Mouse (Mus musculus) stomach, embryonic 14.5 days (tissue): ENCODE measurements around the gene Rpl37. TPM values are rescaled to one million over a fixed set of nuclear protein-coding genes. Genes with fewer than 3 reads are reported as not detected.
"Not testable (repeated sequence)": the region's sequence is repeated elsewhere in the genome, so short reads cannot be mapped to it uniquely, and the experiment has no call there.

Experiments used
- ATAC-seq: fragments of 200-750 bp; cut with Nextera tagmentation; 2 replicates; pipeline ENCODE4 v1.8.0; 2017; ENCODE audit warnings: low read depth, moderate TSS enrichment; ENCODE audit not compliant: insufficient number of reproducible peaks, insufficient read depth, low FRiP score
- H3K27ac ChIP-seq: fragments of 300-500 bp; sonication (generic); 2 replicates; pipeline ENCODE4 v1.5.1; 2014; ENCODE audit warnings: mild to moderate bottlenecking, low read length, moderate library complexity, mixed read lengths
- H3K27me3 ChIP-seq: fragments of 300-500 bp; sonication (generic); 2 replicates; pipeline ENCODE4 v1.6.1; 2014; ENCODE audit warnings: low read length, control low read depth, mixed read lengths; ENCODE audit not compliant: control insufficient read depth, insufficient read depth
- H3K36me3 ChIP-seq: fragments of 300-500 bp; sonication (generic); 2 replicates; pipeline ENCODE4 v1.6.1; 2014; ENCODE audit warnings: mild to moderate bottlenecking, control low read depth, low read length, moderate library complexity, mixed read lengths; ENCODE audit not compliant: control insufficient read depth, insufficient read depth
- H3K4me1 ChIP-seq: fragments of 300-500 bp; sonication (generic); 2 replicates; pipeline ENCODE4 v1.6.1; 2014; ENCODE audit warnings: low read length, control low read depth, mixed read lengths; ENCODE audit not compliant: control insufficient read depth, insufficient read depth
- H3K4me2 ChIP-seq: fragments of 300-500 bp; sonication (generic); replicated peaks from 2 replicates; pipeline ENCODE4 v1.6.1; 2014; ENCODE audit warnings: low read depth, low read length, control low read depth
- H3K4me3 ChIP-seq: fragments of 300-500 bp; sonication (generic); 2 replicates; pipeline ENCODE4 v1.5.1; 2014; ENCODE audit warnings: low read depth, low read length, control low read depth
- H3K9ac ChIP-seq: fragments of 300-500 bp; sonication (generic); replicated peaks from 2 replicates; pipeline ENCODE4 v1.6.1; 2014; ENCODE audit warnings: low read depth, mild to moderate bottlenecking, control low read depth, low read length, moderate library complexity, mixed read lengths
- H3K9me3 ChIP-seq: fragments of 300-500 bp; sonication (generic); 2 replicates; pipeline ENCODE4 v1.6.1; 2016; ENCODE audit warnings: low read depth, low read length, control low read depth; ENCODE audit not compliant: control insufficient read depth
- WGBS: fragments of 180-500 bp; shearing (Covaris S2); extraction: QIAGEN DNeasy Blood & Tissue Kit; methylation state at CpG from one replicate; pipeline ENCODE4 v1.1.7; 2014; 5-methylcytosine and 5-hydroxymethylcytosine counted together
- polyA plus RNA-seq: library from polyadenylated mRNA; unstranded; fragments of >200 nt; fragmentation: Nextera tagmentation; extraction: Ambion mirVana; gene quantifications from 2 replicates; pipeline ENCODE4 v1.2.1, GENCODE M21; 2014

Gene Rpl37
- polyA plus RNA-seq, 1 experiment from 2014 or later = 883 TPM

GRCm38 (mm10) chr15:5129111-5129805 lies 12.8 kb downstream of the Rpl37 start:
- 0 out of 2 replicates have a peak, but pooled peaks have one; percentile 14 for ATAC-seq
- H3K9me3 ChIP-seq = no peaks in the 10 kb centered on the region
- no peaks in the 10 kb centered on the region for H3K27me3 ChIP-seq
- H3K36me3 ChIP-seq = 0 out of 2 replicates have a peak, but pooled peaks cover 2% of the 10 kb centered on the region
- H3K4me2 ChIP-seq = no peak overlapping the region
- no peaks in the 10 kb centered on the region for H3K4me1 ChIP-seq
- no peak overlapping the region for H3K9ac ChIP-seq
- H3K27ac ChIP-seq = no peak overlapping the region
- no peak overlapping the region for H3K4me3 ChIP-seq
- WGBS = 92% methylated on average over 12 of the region's 12 CpGs

- not testable (repeated sequence) for H3K4me1 ChIP-seq, H3K9ac ChIP-seq, H3K4me3 ChIP-seq, ATAC-seq, H3K27ac ChIP-seq, H3K27me3 ChIP-seq, H3K9me3 ChIP-seq, H3K4me2 ChIP-seq, H3K36me3 ChIP-seq
- WGBS = 82% methylated on average over 14 of the region's 14 CpGs
Observed at GRCm38 (mm10) chr15:5130887-5131668, 14.6 kb downstream of the Rpl37 start.

- H3K4me2 ChIP-seq = no peak overlapping the region
- H3K27ac ChIP-seq = no peak overlapping the region
- 75% methylated on average over 3 of the region's 3 CpGs for WGBS
- no peak for ATAC-seq
- H3K9ac ChIP-seq = no peak overlapping the region
- H3K36me3 ChIP-seq = no peaks in the 10 kb centered on the region
- no peaks in the 10 kb centered on the region for H3K9me3 ChIP-seq
- H3K27me3 ChIP-seq = no peaks in the 10 kb centered on the region
- H3K4me3 ChIP-seq = no peak overlapping the region
- no peaks in the 10 kb centered on the region for H3K4me1 ChIP-seq
Observed at GRCm38 (mm10) chr15:5133301-5133700, 16.9 kb downstream of the Rpl37 start.

- WGBS = 65% methylated on average over 3 of the region's 3 CpGs
- no peak for ATAC-seq
- no peak overlapping the region for H3K4me3 ChIP-seq
Observed at GRCm38 (mm10) chr15:5134179-5134578, 17.7 kb downstream of the Rpl37 start.

GRCm38 (mm10) chr15:5134945-5135483 lies 18.6 kb downstream of the Rpl37 start:
- Histone ChIP-seq H3K9me3 (no peaks in the 10 kb centered on the region), H3K4me1 (no peaks in the 10 kb centered on the region), H3K4me3 (no peak overlapping the region), H3K27me3 (no peaks in the 10 kb centered on the region), H3K27ac (no peak overlapping the region), H3K36me3 (no peaks in the 10 kb centered on the region), H3K9ac (no peak overlapping the region), H3K4me2 (no peak overlapping the region)
- no peak for ATAC-seq
- 73% methylated on average over 8 of the region's 8 CpGs for WGBS

More at GRCm38 (mm10) chr15:5134179-5134578, 17.7 kb downstream of the Rpl37 start:
- Histone ChIP-seq H3K9ac (no peak overlapping the region), H3K4me1 (no peaks in the 10 kb centered on the region), H3K27ac (no peak overlapping the region), H3K36me3 (no peaks in the 10 kb centered on the region), H3K4me2 (no peak overlapping the region), H3K9me3 (no peaks in the 10 kb centered on the region), H3K27me3 (no peaks in the 10 kb centered on the region)

GRCm38 (mm10) chr15:5138021-5138856 lies 21.8 kb downstream of the Rpl37 start:
- no peak for ATAC-seq
- no peaks in the 10 kb centered on the region for H3K4me1 ChIP-seq
- 62% methylated on average over 9 of the region's 9 CpGs for WGBS
- H3K27ac ChIP-seq = no peak overlapping the region
- H3K4me3 ChIP-seq = no peak overlapping the region
- H3K4me2 ChIP-seq = no peak overlapping the region
- H3K36me3 ChIP-seq = no peaks in the 10 kb centered on the region
- H3K9ac ChIP-seq = no peak overlapping the region
- H3K27me3 ChIP-seq = no peaks in the 10 kb centered on the region
- H3K9me3 ChIP-seq = no peaks in the 10 kb centered on the region

- H3K27me3 ChIP-seq = no peaks in the 10 kb centered on the region
- ATAC-seq = no peak
- 90% methylated on average over 2 of the region's 2 CpGs for WGBS
Observed at GRCm38 (mm10) chr15:5139366-5139765, 22.9 kb downstream of the Rpl37 start.

GRCm38 (mm10) chr15:5139863-5140262 lies 23.4 kb downstream of the Rpl37 start:
- H3K4me1 ChIP-seq = peaks cover 4% of the 10 kb centered on the region
- H3K27me3 ChIP-seq = no peaks in the 10 kb centered on the region
- H3K9ac ChIP-seq = no peak overlapping the region
- H3K4me2 ChIP-seq = no peak overlapping the region
- H3K4me3 ChIP-seq = no peak overlapping the region
- ATAC-seq = no peak
- no peaks in the 10 kb centered on the region for H3K9me3 ChIP-seq
- 85% methylated on average over 7 of the region's 7 CpGs for WGBS
- no peak overlapping the region for H3K27ac ChIP-seq
- H3K36me3 ChIP-seq = no peaks in the 10 kb centered on the region

More at GRCm38 (mm10) chr15:5139366-5139765, 22.9 kb downstream of the Rpl37 start:
- Histone ChIP-seq H3K4me3 (no peak overlapping the region), H3K4me1 (no peaks in the 10 kb centered on the region), H3K36me3 (no peaks in the 10 kb centered on the region), H3K9ac (no peak overlapping the region), H3K27ac (no peak overlapping the region), H3K9me3 (no peaks in the 10 kb centered on the region), H3K4me2 (no peak overlapping the region)
